Mouse (Mus musculus): ENCODE measurements around the gene Per2.

GRCm38 (mm10) chr1:91451547-91452084 is 7.5 kb downstream of the Per2 start:
- no peak for TF ChIP-seq CTCF (IDR thresholded peaks at IDR 0.05; ENCODE audit: extremely low read depth, insufficient read length, insufficient replicate concordance, low read depth, low read length)
- no peak for TF ChIP-seq POLR2A (IDR thresholded peaks at IDR 0.05; ENCODE audit: low read depth, low read length)

Data from small intestine, adult 2 months (tissue).